Mouse (Mus musculus): ENCODE measurements around the gene Lmx1a. TPM values are rescaled to one million over a fixed set of nuclear protein-coding genes. Genes with fewer than 3 reads are reported as not detected.

The Lmx1a gene
- polyA plus RNA-seq (2015; fragmentation: Nextera tagmentation; extraction: Ambion mirVana) = 1.5 TPM in 2 replicates

DNA sequence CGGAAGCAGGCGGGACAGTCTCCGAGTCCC lies at the start of gene Lmx1a:
Lmx1a (plus strand) TSS at position 6 of the 30 bp plus-strand sequence.
- Histone ChIP-seq H3K27me3 (replicated peaks; ENCODE audit: control insufficient read depth, insufficient read depth, low read length) (peaks cover 64% of the 10 kb centered on the region), H3K4me1 (replicated peaks; ENCODE audit: control insufficient read depth, insufficient read depth, low read length) (peaks cover 19% of the 10 kb centered on the region), H3K36me3 (ENCODE audit: control insufficient read depth, insufficient read depth) (no peaks in the 10 kb centered on the region), H3K9ac (replicated peaks; ENCODE audit: low read depth, low read length) (peak within 1 kb of the TSS; percentile 46), H3K27ac (ENCODE audit: low read length) (no peak within 1 kb of the TSS), H3K9me3 (ENCODE audit: control insufficient read depth, low read length) (peaks cover 4% of the 10 kb centered on the region), H3K4me3 (replicated peaks; ENCODE audit: low read length) (peak within 1 kb of the TSS; percentile 48), H3K4me2 (ENCODE audit: low read length) (peak within 1 kb of the TSS; percentile 78)
- ATAC-seq = no peak
- 0% methylated on average over 2 of the region's 3 CpGs for WGBS

DNA sequence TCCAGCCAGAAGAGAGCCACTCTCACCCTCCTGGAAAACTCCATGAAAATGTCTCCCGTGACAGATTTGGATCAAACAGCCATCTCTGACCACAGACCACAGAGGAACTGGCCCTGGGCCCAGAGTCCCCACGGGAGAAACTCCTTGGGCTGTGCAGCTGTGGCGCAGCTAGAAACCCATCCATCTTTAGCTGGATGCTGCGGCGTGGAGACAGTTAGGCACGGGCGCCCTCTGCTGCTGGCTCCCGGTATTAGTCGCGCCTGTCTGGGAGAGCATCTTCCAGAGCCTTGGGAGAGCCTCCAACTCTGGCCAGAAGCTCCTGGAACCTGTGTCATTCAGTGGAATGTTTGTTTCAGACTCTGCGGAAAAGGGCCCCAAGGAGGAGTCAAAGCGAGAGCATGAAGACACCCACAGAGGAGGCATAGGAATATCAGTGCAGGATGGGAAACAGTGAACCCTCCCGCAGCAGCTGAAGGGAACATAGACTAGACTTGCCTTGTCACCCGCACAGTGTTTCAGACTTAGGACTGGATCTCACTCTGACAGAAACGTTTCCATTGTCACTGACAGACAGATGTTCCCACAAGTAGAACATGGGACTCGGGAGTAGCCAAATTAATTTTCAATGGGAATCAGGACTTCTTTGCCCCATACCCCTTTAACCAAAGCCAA lies 44.0 kb upstream of the Lmx1a start:
- Histone ChIP-seq H3K9me3 (ENCODE audit: control insufficient read depth, low read length) (no peaks in the 10 kb centered on the region), H3K9ac (replicated peaks; ENCODE audit: low read depth, low read length) (no peak overlapping the region), H3K27me3 (replicated peaks; ENCODE audit: control insufficient read depth, insufficient read depth, low read length) (no peaks in the 10 kb centered on the region), H3K36me3 (ENCODE audit: control insufficient read depth, insufficient read depth) (no peaks in the 10 kb centered on the region), H3K4me1 (replicated peaks; ENCODE audit: control insufficient read depth, insufficient read depth, low read length) (no peaks in the 10 kb centered on the region), H3K27ac (ENCODE audit: low read length) (no peak overlapping the region), H3K4me2 (ENCODE audit: low read length) (no peak overlapping the region), H3K4me3 (replicated peaks; ENCODE audit: low read length) (no peak overlapping the region)
- peak; percentile 79 for ATAC-seq
- WGBS = 19% methylated on average over 16 of the region's 16 CpGs

- Histone ChIP-seq H3K27ac (ENCODE audit: low read length) (no peak overlapping the region), H3K36me3 (ENCODE audit: control insufficient read depth, insufficient read depth) (no peaks in the 10 kb centered on the region), H3K4me2 (ENCODE audit: low read length) (no peak overlapping the region), H3K4me3 (replicated peaks; ENCODE audit: low read length) (no peak overlapping the region), H3K4me1 (replicated peaks; ENCODE audit: control insufficient read depth, insufficient read depth, low read length) (no peaks in the 10 kb centered on the region), H3K9ac (replicated peaks; ENCODE audit: low read depth, low read length) (no peak overlapping the region), H3K9me3 (ENCODE audit: control insufficient read depth, low read length) (no peaks in the 10 kb centered on the region), H3K27me3 (replicated peaks; ENCODE audit: control insufficient read depth, insufficient read depth, low read length) (no peaks in the 10 kb centered on the region)
- ATAC-seq = no peak
- 89% methylated on average over 3 of the region's 3 CpGs for WGBS
Measured at GRCm38 (mm10) chr1:167648670-167649069, 40.4 kb upstream of the Lmx1a start.

GRCm38 (mm10) chr1:167649122-167649633 lies 39.9 kb upstream of the Lmx1a start:
- no peak overlapping the region for H3K9ac ChIP-seq (replicated peaks; ENCODE audit: low read depth, low read length)
- H3K4me2 ChIP-seq (ENCODE audit: low read length) = no peak overlapping the region
- no peaks in the 10 kb centered on the region for H3K9me3 ChIP-seq (ENCODE audit: control insufficient read depth, low read length)
- H3K27ac ChIP-seq (ENCODE audit: low read length) = no peak overlapping the region
- H3K36me3 ChIP-seq (ENCODE audit: control insufficient read depth, insufficient read depth) = no peaks in the 10 kb centered on the region
- no peaks in the 10 kb centered on the region for H3K27me3 ChIP-seq (replicated peaks; ENCODE audit: control insufficient read depth, insufficient read depth, low read length)
- no peak overlapping the region for H3K4me3 ChIP-seq (replicated peaks; ENCODE audit: low read length)
- no peak for ATAC-seq
- WGBS = 77% methylated on average over 11 of the region's 11 CpGs
- H3K4me1 ChIP-seq (replicated peaks; ENCODE audit: control insufficient read depth, insufficient read depth, low read length) = no peaks in the 10 kb centered on the region

GRCm38 (mm10) chr1:167652336-167652735 lies 36.7 kb upstream of the Lmx1a start:
- 77% methylated on average over 2 of the region's 2 CpGs for WGBS
- Histone ChIP-seq H3K9me3 (ENCODE audit: control insufficient read depth, low read length) (no peaks in the 10 kb centered on the region), H3K27ac (ENCODE audit: low read length) (no peak overlapping the region), H3K4me1 (replicated peaks; ENCODE audit: control insufficient read depth, insufficient read depth, low read length) (no peaks in the 10 kb centered on the region), H3K4me3 (replicated peaks; ENCODE audit: low read length) (no peak overlapping the region), H3K36me3 (ENCODE audit: control insufficient read depth, insufficient read depth) (no peaks in the 10 kb centered on the region), H3K4me2 (ENCODE audit: low read length) (no peak overlapping the region), H3K9ac (replicated peaks; ENCODE audit: low read depth, low read length) (no peak overlapping the region), H3K27me3 (replicated peaks; ENCODE audit: control insufficient read depth, insufficient read depth, low read length) (no peaks in the 10 kb centered on the region)
- no peak for ATAC-seq

DNA sequence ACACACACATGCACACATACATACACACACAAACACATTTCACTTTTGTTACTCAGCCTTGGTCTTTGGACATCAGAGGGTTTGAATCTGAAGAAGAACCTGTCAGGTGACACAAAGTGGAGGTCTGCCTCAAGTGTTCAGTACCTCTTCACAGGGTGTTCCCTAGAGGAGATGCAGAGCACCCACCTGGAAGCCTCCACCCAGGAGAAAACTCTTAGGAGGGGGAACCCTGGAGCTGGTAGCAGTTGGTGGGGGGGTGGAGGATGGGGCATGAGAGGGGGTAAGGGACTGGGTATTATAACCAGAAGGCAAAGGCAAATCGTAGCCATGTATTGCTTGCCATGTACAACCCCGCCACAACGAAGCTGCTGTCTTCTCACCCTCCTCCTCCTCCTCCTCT lies 30.0 kb upstream of the Lmx1a start:
- Histone ChIP-seq H3K9me3 (ENCODE audit: control insufficient read depth, low read length) (no peaks in the 10 kb centered on the region), H3K36me3 (ENCODE audit: control insufficient read depth, insufficient read depth) (no peaks in the 10 kb centered on the region), H3K4me1 (replicated peaks; ENCODE audit: control insufficient read depth, insufficient read depth, low read length) (peaks cover 17% of the 10 kb centered on the region), H3K27ac (ENCODE audit: low read length) (no peak overlapping the region), H3K9ac (replicated peaks; ENCODE audit: low read depth, low read length) (no peak overlapping the region), H3K4me3 (replicated peaks; ENCODE audit: low read length) (no peak overlapping the region), H3K4me2 (ENCODE audit: low read length) (no peak overlapping the region), H3K27me3 (replicated peaks; ENCODE audit: control insufficient read depth, insufficient read depth, low read length) (0 out of 2 replicates have a peak, but pooled peaks cover 3% of the 10 kb centered on the region)
- ATAC-seq = no peak
- 85% methylated on average over 3 of the region's 3 CpGs for WGBS

- WGBS = under 1% methylated on average over 21 of the region's 21 CpGs
- peak overlapping the region; percentile 32 for H3K4me3 ChIP-seq (replicated peaks; ENCODE audit: low read length)
- peaks cover 17% of the 10 kb centered on the region for H3K4me1 ChIP-seq (replicated peaks; ENCODE audit: control insufficient read depth, insufficient read depth, low read length)
- peak; percentile 85 for ATAC-seq
- 0 out of 2 replicates have a peak, but pooled peaks cover 3% of the 10 kb centered on the region for H3K27me3 ChIP-seq (replicated peaks; ENCODE audit: control insufficient read depth, insufficient read depth, low read length)
- H3K4me2 ChIP-seq (ENCODE audit: low read length) = peak overlapping the region; percentile 51
- peak overlapping the region; percentile 42; the same call in 1 of the 2 replicates for H3K9ac ChIP-seq (replicated peaks; ENCODE audit: low read depth, low read length)
- H3K9me3 ChIP-seq (ENCODE audit: control insufficient read depth, low read length) = no peaks in the 10 kb centered on the region
- 0 out of 2 replicates have a peak overlapping the region, but pooled peaks have one; percentile 5 for H3K27ac ChIP-seq (ENCODE audit: low read length)
- H3K36me3 ChIP-seq (ENCODE audit: control insufficient read depth, insufficient read depth) = no peaks in the 10 kb centered on the region
Measured at GRCm38 (mm10) chr1:167660521-167661101, 28.4 kb upstream of the Lmx1a start.

DNA sequence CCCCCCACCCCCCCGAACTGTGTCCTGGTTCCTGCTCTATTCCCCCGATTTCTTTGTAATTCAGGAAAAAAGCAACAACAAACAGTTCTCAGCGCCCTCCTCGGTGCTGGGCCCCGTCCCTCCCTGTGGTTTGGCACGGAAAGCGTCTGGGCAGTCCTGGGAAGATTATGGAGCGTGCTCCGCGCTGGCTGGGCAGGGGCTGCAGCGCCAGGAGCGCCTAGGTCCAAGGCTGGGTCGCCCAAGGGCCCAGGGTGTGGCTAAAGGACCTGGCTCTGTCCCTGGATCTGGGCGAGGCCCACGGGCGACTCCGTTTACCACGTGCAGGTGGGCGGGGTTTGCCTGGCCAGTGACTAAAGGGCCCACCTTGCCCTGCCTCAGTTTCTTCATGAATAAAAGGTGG lies 27.9 kb upstream of the Lmx1a start:
- H3K4me1 ChIP-seq (replicated peaks; ENCODE audit: control insufficient read depth, insufficient read depth, low read length) = peaks cover 17% of the 10 kb centered on the region
- H3K4me3 ChIP-seq (replicated peaks; ENCODE audit: low read length) = peak overlapping the region; percentile 32
- H3K4me2 ChIP-seq (ENCODE audit: low read length) = peak overlapping the region; percentile 51
- no peak overlapping the region for H3K27ac ChIP-seq (ENCODE audit: low read length)
- ATAC-seq = peak; percentile 91
- H3K9me3 ChIP-seq (ENCODE audit: control insufficient read depth, low read length) = no peaks in the 10 kb centered on the region
- H3K36me3 ChIP-seq (ENCODE audit: control insufficient read depth, insufficient read depth) = no peaks in the 10 kb centered on the region
- H3K9ac ChIP-seq (replicated peaks; ENCODE audit: low read depth, low read length) = peak overlapping the region; percentile 42; the same call in 1 of the 2 replicates
- WGBS = 1% methylated on average over 19 of the region's 19 CpGs
- H3K27me3 ChIP-seq (replicated peaks; ENCODE audit: control insufficient read depth, insufficient read depth, low read length) = 0 out of 2 replicates have a peak, but pooled peaks cover 3% of the 10 kb centered on the region

GRCm38 (mm10) chr1:167663136-167663535 lies 25.9 kb upstream of the Lmx1a start:
- Histone ChIP-seq H3K27ac (ENCODE audit: low read length) (no peak overlapping the region), H3K9me3 (ENCODE audit: control insufficient read depth, low read length) (no peaks in the 10 kb centered on the region), H3K27me3 (replicated peaks; ENCODE audit: control insufficient read depth, insufficient read depth, low read length) (0 out of 2 replicates have a peak, but pooled peaks cover 3% of the 10 kb centered on the region), H3K4me2 (ENCODE audit: low read length) (no peak overlapping the region), H3K4me1 (replicated peaks; ENCODE audit: control insufficient read depth, insufficient read depth, low read length) (peaks cover 17% of the 10 kb centered on the region), H3K4me3 (replicated peaks; ENCODE audit: low read length) (no peak overlapping the region), H3K9ac (replicated peaks; ENCODE audit: low read depth, low read length) (no peak overlapping the region), H3K36me3 (ENCODE audit: control insufficient read depth, insufficient read depth) (no peaks in the 10 kb centered on the region)
- no peak for ATAC-seq
- 27% methylated on average over 5 of the region's 5 CpGs for WGBS

All from forebrain, embryonic 16.5 days (tissue).